Mouse (Mus musculus) ES-Bruce4 (cell line): ENCODE results near the gene Tmc7.

Source experiments
- CTCF ChIP-seq: IDR thresholded peaks from one replicate; pipeline ENCODE4 v1.8.1; 2011; ENCODE audit warnings: low read depth, low read length
- EP300 ChIP-seq: IDR thresholded peaks from 2 replicates; pipeline ENCODE4 v1.6.1; 2011; ENCODE audit warnings: low read depth, low read length; ENCODE audit not compliant: insufficient read depth

- TF ChIP-seq CTCF (no peak), EP300 (no peak)
Measured at GRCm38 (mm10) chr7:118599954-118600631, 15.6 kb upstream of the Tmc7 start.
